Comparison of ENCODE assay signal across 11 mouse cellular contexts in the genomic region with DNA sequence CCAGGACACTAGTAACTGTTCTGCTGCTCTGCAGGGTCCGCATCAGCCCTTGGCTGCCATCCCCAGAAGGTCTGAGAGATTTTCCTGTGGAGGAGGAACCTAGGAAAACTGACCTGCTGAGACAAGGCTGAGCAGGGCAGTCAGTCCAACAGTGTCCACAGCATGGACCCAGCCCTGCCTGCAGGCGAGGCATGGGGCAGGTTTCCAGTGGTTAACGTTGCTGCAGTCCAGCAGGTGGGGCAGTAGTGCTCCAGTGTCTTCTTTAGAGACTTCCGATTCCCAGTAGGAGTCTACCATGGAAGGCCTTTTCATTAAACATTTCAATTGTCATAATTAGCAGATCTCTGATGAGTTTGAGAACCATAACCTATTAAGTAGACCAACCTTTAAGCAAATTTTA. TPM values are rescaled to one million over a fixed set of nuclear protein-coding genes. Genes with fewer than 3 reads are reported as not detected.
DNase-seq lines count a peak whose midpoint lies in the region; ATAC-seq and TF ChIP-seq lines count a peak whose summit lies in the region.
"Had no signal": no experiment of that assay in that cellular context is flagged by ENCODE, and none has a peak within 500 bp of the region (broad histone marks: within the 10 kb centered on the region; RNA-seq: fewer than 3 reads in every experiment).

No protein-coding gene starts in this region.

- no peak for TF ChIP-seq RAD21 in MEL (IDR thresholded peaks at IDR 0.05; ENCODE audit: low read depth, low read length)

- no peaks in the 10 kb centered on the region for H3K79me2 ChIP-seq in MEL (ENCODE audit: control insufficient read depth, insufficient read depth, low read length, poor library complexity)

- WGBS in intestine, postnatal 0 days = 40% methylated on average over 4 of the region's 4 CpGs

- H3K27ac ChIP-seq in left cerebral cortex, adult 2 months = no peak overlapping the region
- H3K27ac ChIP-seq in MEL (ENCODE audit: control insufficient read depth, low read depth, low read length) = no peak overlapping the region
- no peak overlapping the region for H3K27ac ChIP-seq in intestine, postnatal 0 days (ENCODE audit: low read depth, low read length)
- H3K27ac ChIP-seq: forebrain, embryonic 10.5 days had no signal

- no peak for TF ChIP-seq EP300 in MEL (IDR thresholded peaks at IDR 0.05; ENCODE audit: low read depth in 1 of 2, low read length in 2 of 2)

- H3K27me3 ChIP-seq in MEL (ENCODE audit: control insufficient read depth in 1 of 2, insufficient read depth in 2 of 2, low read length in 2 of 2) = no peaks in the 10 kb centered on the region
- no peaks in the 10 kb centered on the region for H3K27me3 ChIP-seq in intestine, postnatal 0 days (replicated peaks; ENCODE audit: control insufficient read depth, insufficient read depth, low read length)

- ATAC-seq in intestine, postnatal 0 days = peak; percentile 56; the same call in 1 of the 2 replicates

- intact Hi-C loops in left cerebral cortex, adult 2 months (cut with DNase I) = no loop called here
- intact Hi-C loops in left cerebral cortex, postnatal 25 days (cut with DNase I) = no loop called here

- H3K4me3 ChIP-seq in left cerebral cortex, adult 2 months = no peak overlapping the region
- H3K4me3 ChIP-seq in MEL (ENCODE audit: control insufficient read depth in 1 of 2, insufficient read depth in 1 of 2, low read depth in 2 of 2, low read length in 2 of 2) = no peak overlapping the region
- H3K4me3 ChIP-seq in intestine, postnatal 0 days (ENCODE audit: low read depth, low read length) = no peak overlapping the region
- H3K4me3 ChIP-seq: forebrain, embryonic 10.5 days had no signal

- peaks cover 0 to 23% of the 10 kb centered on the region in 2 experiments; a peak in 2 of 4 replicates for H3K36me3 ChIP-seq in MEL (ENCODE audit: control insufficient read depth in 1 of 2, insufficient read depth in 2 of 2, low read length in 2 of 2)
- no peaks in the 10 kb centered on the region for H3K36me3 ChIP-seq in intestine, postnatal 0 days (ENCODE audit: control insufficient read depth, insufficient read depth)
- H3K36me3 ChIP-seq: forebrain, embryonic 10.5 days had no signal

- peaks cover 0 to 22% of the 10 kb centered on the region in 2 experiments for H3K4me1 ChIP-seq in MEL (ENCODE audit: control insufficient read depth in 1 of 2, insufficient read depth in 2 of 2, low read length in 2 of 2)
- H3K4me1 ChIP-seq in intestine, postnatal 0 days (replicated peaks; ENCODE audit: control insufficient read depth, insufficient read depth, low read length) = no peaks in the 10 kb centered on the region
- H3K4me1 ChIP-seq: forebrain, embryonic 10.5 days had no signal

- H3K9ac ChIP-seq in MEL (ENCODE audit: control insufficient read depth, low read depth, low read length, poor library complexity, severe bottlenecking) = no peak overlapping the region
- no peak overlapping the region for H3K9ac ChIP-seq in intestine, postnatal 0 days (ENCODE audit: low read depth, low read length)

- no peak for DNase-seq in left cerebral cortex, adult 2 months (ENCODE audit: extremely low spot score in 1 of 2, low spot score in 2 of 2)
- DNase-seq in left cerebral cortex, postnatal 25 days (ENCODE audit: low spot score in 2 of 2) = no peak
- DNase-seq in MEL (ENCODE audit: low read depth, low spot score) = no peak
- peak; percentile 51 for DNase-seq in lung, postnatal 10 days
- no peak for DNase-seq in cerebellum, adult 8-10 months
- DNase-seq in right cerebral cortex, adult 2 months (ENCODE audit: low spot score in 2 of 2) = no peak
- DNase-seq in spleen, postnatal 4 days (ENCODE audit: low spot score in 2 of 2) = no peak
- DNase-seq: cerebellum, adult 11-12 months had no signal

- H3K4me2 ChIP-seq in intestine, postnatal 0 days (replicated peaks; ENCODE audit: low read depth) = no peak overlapping the region

- peak; percentile 6; the same call in 1 of the 2 replicates for TF ChIP-seq CTCF in left cerebral cortex, adult 2 months (IDR thresholded peaks at IDR 0.05)
- TF ChIP-seq CTCF in MEL (IDR thresholded peaks at IDR 0.05 in 2 of 3, conservative IDR thresholded peaks at IDR 0.05 in 1 of 3; ENCODE audit: control insufficient read depth in 1 of 3, insufficient read depth in 1 of 3, low read depth in 2 of 3, low read length in 3 of 3, poor library complexity in 1 of 3, severe bottlenecking in 1 of 3) = peak in 2 of 3 experiments; percentile 7 to 29; a peak in 2 of 6 replicates
- TF ChIP-seq CTCF in intestine, postnatal 0 days (IDR thresholded peaks at IDR 0.05; ENCODE audit: low read depth) = peak; percentile 75

- no peak for TF ChIP-seq POLR2A in MEL (IDR thresholded peaks at IDR 0.05; ENCODE audit: control insufficient read depth in 1 of 2, insufficient read depth in 1 of 2, low read depth in 1 of 2, low read length in 2 of 2, poor library complexity in 1 of 2)

- H3K9me3 ChIP-seq in MEL (replicated peaks; ENCODE audit: insufficient read depth, low read length) = no peaks in the 10 kb centered on the region
- no peaks in the 10 kb centered on the region for H3K9me3 ChIP-seq in intestine, postnatal 0 days (ENCODE audit: control insufficient read depth)

TF ChIP-seq in MEL, 35 proteins besides CTCF, POLR2A, EP300 and RAD21:
- TF ChIP-seq GATA1 (IDR thresholded peaks at IDR 0.05; ENCODE audit: low read depth, low read length) (no peak), MEF2A (IDR thresholded peaks at IDR 0.05; ENCODE audit: extremely low read depth, insufficient replicate concordance, low read depth, low read length, poor library complexity, severe bottlenecking) (no peak), SMC3 (IDR thresholded peaks at IDR 0.05; ENCODE audit: low read depth, low read length) (peak; percentile 34; the same call in 1 of the 2 replicates)

RNA-seq across cellular contexts. Expression of a gene that starts 10.6 kb away (rescaled TPM):
- 10 to 100 TPM; 76.9 to 83.4 TPM for total RNA-seq in left cerebral cortex, adult 2 months (2021)
- 10 to 100 TPM; 66.3 to 69.1 TPM for total RNA-seq in left cerebral cortex, postnatal 25 days (2021)
- total RNA-seq in MEL (2012; rRNA removed) = 25.9 and 27.6 TPM in 2 replicates
- polyA plus RNA-seq in MEL (2012; ENCODE audit: insufficient read depth in 1 of 2, insufficient read length in 2 of 2, low read depth in 1 of 2, low replicate concordance in 2 of 2, missing spikeins in 1 of 2) = 10 to 100 TPM in 1 of 2 experiments, not detected in 1; 62.0 TPM
- polyA plus RNA-seq in intestine, postnatal 0 days (2015; fragmentation: Nextera tagmentation; extraction: Ambion mirVana) = 26.6 TPM in 2 replicates

RNA-seq across cellular contexts. Expression of a gene that starts 16.1 kb away (rescaled TPM):
- 10 to 100 TPM; 84.9 to 86.0 TPM for total RNA-seq in left cerebral cortex, adult 2 months (2021)
- total RNA-seq in left cerebral cortex, postnatal 25 days (2021) = 100 to 1,000 TPM in 1 of 2 experiments, 10 to 100 TPM in 1; 87.8 to 101 TPM
- 93.6 and 97.0 TPM in 2 replicates for total RNA-seq in MEL (2012; rRNA removed)
- 100 to 1,000 TPM in 1 of 2 experiments, 10 to 100 TPM in 1; 82.4 to 191 TPM for polyA plus RNA-seq in MEL (2012; ENCODE audit: insufficient read depth in 1 of 2, insufficient read length in 2 of 2, low read depth in 1 of 2, low replicate concordance in 2 of 2, missing spikeins in 1 of 2)
- polyA plus RNA-seq in intestine, postnatal 0 days (2015; fragmentation: Nextera tagmentation; extraction: Ambion mirVana) = 29.0 and 29.9 TPM in 2 replicates

RNA-seq across cellular contexts. Expression of a gene that starts 53.8 kb away (rescaled TPM):
- total RNA-seq in left cerebral cortex, adult 2 months (2021) = 1 to 10 TPM; 2.8 to 5.9 TPM
- 1 to 10 TPM; 2.9 to 3.2 TPM for total RNA-seq in left cerebral cortex, postnatal 25 days (2021)
- 0.62 TPM in 2 replicates for total RNA-seq in MEL (2012; rRNA removed)
- polyA plus RNA-seq in MEL (2012; ENCODE audit: insufficient read depth in 1 of 2, insufficient read length in 2 of 2, low read depth in 1 of 2, low replicate concordance in 2 of 2, missing spikeins in 1 of 2) = 1 to 10 TPM in 1 of 2 experiments, not detected in 1; 1.2 TPM
- polyA plus RNA-seq in intestine, postnatal 0 days (2015; fragmentation: Nextera tagmentation; extraction: Ambion mirVana) = 6.3 and 6.9 TPM in 2 replicates
- total RNA-seq: hematopoietic stem cell, adult 5-6 weeks had no signal

Comparison
In these comparisons a context has a peak if more than half of its experiments do, and no peak if none do; other contexts are left out.
1. CTCF ChIP-seq: peak in every context shown above with its lines; median percentile 75 in intestine, postnatal 0 days; 18 in MEL; 6 in left cerebral cortex, adult 2 months.